Mouse (Mus musculus) kidney, postnatal 10 days (tissue): ENCODE data around the gene Wwox.
A peak's percentile ranks its signal among the peaks of the same experiment; 100 is the strongest.

Experiments used
- DNase-seq: peaks from one replicate; pipeline ENCODE4 v3.0.0; 2021; ENCODE audit warnings: mixed read lengths

Wwox gene

GRCm38 (mm10) chr8:114603046-114603445 lies 163.6 kb downstream of the Wwox start:
- no peak for DNase-seq

GRCm38 (mm10) chr8:114603561-114603960 lies 164.1 kb downstream of the Wwox start:
- DNase-seq: no peak

GRCm38 (mm10) chr8:114604315-114604714 lies 164.9 kb downstream of the Wwox start:
- DNase-seq: no peak

GRCm38 (mm10) chr8:114605651-114606050 lies 166.2 kb downstream of the Wwox start:
- DNase-seq: no peak

- no peak for DNase-seq
Observed at GRCm38 (mm10) chr8:114609330-114609729, 169.9 kb downstream of the Wwox start.

GRCm38 (mm10) chr8:114611075-114611474 lies 171.6 kb downstream of the Wwox start:
- DNase-seq: no peak

- no peak for DNase-seq
Observed at GRCm38 (mm10) chr8:114612091-114612490, 172.6 kb downstream of the Wwox start.

GRCm38 (mm10) chr8:114615413-114615812 lies 176.0 kb downstream of the Wwox start:
- DNase-seq: no peak

DNA sequence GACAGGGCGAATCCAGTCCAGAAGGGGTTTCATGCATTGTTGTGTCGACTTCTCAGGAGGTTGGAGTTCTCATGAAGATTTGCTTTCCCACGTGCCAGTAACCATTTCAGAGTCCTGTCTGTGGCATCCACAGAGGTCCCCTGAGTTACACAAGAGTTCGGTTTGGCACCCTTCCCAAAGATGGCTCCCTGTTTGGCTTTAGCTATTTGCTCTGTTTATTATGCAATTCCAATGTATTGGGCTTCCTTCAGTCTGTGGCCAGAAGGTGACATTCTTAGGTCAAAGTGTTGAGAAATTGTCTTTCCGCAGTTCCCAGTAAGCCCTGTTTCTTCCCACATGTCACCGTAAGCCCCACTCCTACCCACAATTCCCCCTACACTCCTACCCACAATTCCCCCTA lies 176.5 kb downstream of the Wwox start:
- no peak for DNase-seq

DNA sequence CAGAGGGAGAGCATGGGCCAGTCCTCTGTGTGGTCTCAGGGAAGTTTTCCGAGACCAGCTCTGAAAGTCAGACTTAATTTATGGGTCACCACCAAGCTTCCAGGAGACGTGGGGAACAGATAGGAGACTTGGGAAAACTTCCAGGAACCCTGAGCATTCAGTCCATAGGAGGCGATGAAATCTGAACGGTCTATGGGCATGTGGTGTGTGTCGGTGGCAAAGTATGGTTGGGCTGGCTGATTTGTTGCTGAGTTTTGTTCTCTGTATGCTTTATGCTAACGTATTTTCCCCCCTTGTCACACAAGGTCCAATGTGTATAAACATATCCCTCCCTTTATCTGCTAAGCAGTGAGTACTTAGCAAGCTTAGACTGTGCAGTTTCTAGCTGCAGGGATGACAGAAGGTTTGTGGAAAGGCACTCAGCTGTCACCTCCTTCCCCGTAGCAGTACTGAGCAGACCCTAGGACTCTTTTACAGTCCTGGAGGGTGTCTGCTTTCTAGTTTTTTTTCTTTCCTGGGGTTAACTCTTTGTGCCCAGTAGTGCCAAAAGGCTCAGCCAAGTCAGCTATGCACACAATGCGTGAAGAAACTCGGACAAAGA lies 179.6 kb downstream of the Wwox start:
- no peak for DNase-seq

- DNase-seq: no peak
Observed at GRCm38 (mm10) chr8:114625402-114625801, 185.9 kb downstream of the Wwox start.

DNA sequence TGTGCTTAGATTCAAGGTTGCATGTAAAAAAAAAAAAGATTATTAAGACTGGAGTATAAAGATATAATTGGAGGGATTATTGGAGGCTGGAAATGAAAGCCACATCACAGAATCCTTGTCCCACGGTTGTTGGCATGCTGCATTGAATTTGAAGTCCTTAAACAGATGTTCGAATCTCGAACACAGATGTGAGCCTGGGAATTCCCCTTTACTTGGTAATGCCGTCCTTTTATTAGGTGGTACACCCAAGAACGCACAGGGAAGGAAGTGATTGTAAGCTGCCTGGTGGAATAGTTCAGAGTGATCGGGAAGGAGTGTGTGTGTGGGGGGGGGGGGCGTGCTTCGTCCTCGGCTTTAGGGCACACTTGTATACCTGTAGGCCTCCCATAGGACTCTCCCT lies 187.4 kb downstream of the Wwox start:
- DNase-seq: no peak

DNA sequence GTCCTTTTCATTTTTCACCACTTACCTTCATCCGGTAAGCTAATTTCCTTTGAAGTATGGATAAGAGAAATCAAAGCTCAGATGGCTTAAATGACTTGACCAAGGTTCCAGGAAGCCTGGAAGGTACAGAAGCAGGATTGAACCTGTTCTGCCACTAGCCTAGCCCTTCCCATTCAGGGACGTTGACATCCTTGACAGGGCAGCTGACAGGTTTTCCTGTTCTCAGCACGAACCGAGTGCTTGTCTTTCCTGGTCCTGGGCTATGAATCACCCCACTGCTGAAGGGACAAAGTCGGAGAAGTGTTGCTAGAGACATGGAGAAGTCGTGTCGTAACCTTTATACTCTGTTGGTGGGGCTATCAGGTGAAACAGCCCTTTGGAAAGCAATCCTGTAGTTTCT lies 190.3 kb downstream of the Wwox start:
- DNase-seq: no peak

DNA sequence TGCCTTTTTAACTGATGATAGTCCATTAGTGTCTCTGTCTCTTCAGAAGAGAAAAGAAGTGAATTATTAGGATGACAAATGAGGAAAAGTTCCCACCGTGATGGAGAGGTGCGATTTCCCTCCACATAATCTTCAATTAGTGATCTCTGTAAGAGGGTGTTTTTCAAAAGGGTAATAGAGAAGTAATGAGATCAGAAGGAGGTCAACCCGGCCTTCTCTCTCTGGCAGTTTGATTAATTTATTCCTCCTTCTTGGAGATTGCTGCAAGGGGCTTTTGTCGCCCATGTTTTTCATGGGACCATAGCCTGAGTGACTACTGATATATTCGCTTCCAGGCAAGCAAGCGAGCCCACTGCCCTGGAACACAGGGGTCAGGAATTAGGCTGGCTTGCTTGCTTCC lies 191.6 kb downstream of the Wwox start:
- DNase-seq: no peak

GRCm38 (mm10) chr8:114634151-114634550 lies 194.7 kb downstream of the Wwox start:
- no peak for DNase-seq

GRCm38 (mm10) chr8:114634669-114635410 lies 195.4 kb downstream of the Wwox start:
- DNase-seq: peak; percentile 14

- no peak for DNase-seq
Observed at GRCm38 (mm10) chr8:114636376-114636775, 196.9 kb downstream of the Wwox start.

DNA sequence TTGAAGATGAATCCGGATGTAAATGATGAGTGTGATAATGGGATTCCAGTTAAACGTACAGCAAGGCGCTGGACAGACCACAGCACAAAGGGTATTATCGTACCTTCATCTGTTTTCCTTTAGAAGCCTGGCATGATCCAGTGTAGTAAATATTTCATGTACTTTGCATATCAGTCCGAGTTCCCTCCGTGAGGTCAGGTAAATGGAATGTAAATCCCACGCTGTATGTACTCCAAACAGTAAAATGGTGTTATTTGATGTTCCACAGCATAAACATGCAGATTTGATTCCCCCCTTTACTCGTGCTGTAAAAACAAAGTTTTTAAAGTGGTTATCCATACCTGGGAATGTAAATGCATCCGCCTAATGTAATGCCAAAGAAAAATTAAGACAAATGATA lies 202.4 kb downstream of the Wwox start:
- no peak for DNase-seq

- DNase-seq: no peak
Observed at GRCm38 (mm10) chr8:114650789-114651188, 211.3 kb downstream of the Wwox start.

DNA sequence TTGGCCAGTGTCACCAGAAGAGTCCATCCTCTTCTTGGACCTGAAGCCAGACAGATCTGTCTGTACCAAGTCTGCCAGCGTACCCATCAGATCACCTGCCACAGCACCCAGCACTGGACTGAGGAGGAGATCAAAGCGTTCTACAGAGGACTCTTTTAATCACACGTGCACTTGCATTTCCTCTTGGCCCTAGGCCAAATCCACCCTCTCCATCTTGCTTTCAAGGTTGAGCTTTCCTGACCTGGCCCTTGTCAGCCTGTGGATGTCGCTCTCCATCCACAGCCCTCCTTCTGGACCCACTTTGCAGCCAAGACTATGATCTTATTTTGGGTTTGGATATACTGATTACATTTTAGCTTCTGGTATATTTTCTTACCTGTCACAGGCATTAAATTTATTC lies 218.3 kb downstream of the Wwox start:
- DNase-seq: peak; percentile 38

DNA sequence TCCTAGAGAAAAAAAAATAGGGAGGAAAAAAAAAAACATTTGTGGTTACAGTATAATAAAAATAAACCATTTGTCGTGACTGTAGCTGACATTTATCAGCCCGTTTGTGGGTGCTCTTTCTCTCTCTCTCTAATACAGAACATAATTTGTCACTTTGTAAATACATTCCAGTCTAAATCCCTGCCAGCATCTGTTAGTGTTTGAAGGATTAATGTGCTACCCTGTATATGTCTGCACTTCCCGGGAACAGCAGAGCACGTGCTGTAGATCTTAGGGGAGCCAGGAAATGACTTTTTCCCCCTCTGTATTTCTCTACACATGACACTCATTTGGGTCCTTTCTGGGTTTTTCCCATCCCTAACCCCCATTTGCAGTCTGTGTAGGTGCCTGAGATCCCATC lies 219.0 kb downstream of the Wwox start:
- no peak for DNase-seq

- no peak for DNase-seq
Observed at GRCm38 (mm10) chr8:114663053-114663452, 223.6 kb downstream of the Wwox start.

GRCm38 (mm10) chr8:114665521-114665920 lies 226.1 kb downstream of the Wwox start:
- no peak for DNase-seq

- no peak for DNase-seq
Observed at GRCm38 (mm10) chr8:114670801-114671200, 231.3 kb downstream of the Wwox start.

DNA sequence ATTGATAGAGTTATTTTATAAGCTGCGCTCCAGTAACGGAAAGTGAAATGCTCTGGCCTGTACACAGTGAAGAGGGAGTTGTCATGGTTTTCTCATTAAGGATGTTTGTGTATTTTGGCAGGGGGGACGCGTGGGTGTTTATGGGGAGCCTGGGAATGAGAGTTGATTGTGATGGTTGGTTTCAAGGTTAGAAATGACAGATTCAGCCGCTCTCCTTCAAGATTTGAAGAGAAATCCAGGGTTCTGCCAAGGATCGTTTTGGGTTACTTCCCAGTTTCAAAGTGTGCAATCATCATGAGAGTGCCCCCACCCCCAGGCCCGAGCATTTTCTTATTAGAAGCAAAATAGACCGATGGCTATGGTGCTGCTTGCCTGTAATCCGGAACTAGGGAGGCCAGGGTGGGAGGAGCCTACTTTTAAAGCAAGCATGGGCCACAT lies 231.8 kb downstream of the Wwox start:
- DNase-seq: peak; percentile 51
